Mouse (Mus musculus) pancreas, adult 10 weeks (tissue): ENCODE measurements around the gene Herpud1. TPM values are rescaled to one million over a fixed set of nuclear protein-coding genes. Genes with fewer than 3 reads are reported as not detected.

Source experiments
- polyA plus RNA-seq: library from polyadenylated mRNA; stranded (reverse); fragments of 350-450 nt; fragmentation: Illumina TruSeq; extraction: RNeasy Lipid Tissue Mini Kit (QIAGEN cat#74804); gene quantifications from one replicate; pipeline ENCODE4 v1.2.3, GENCODE M21; 2015; ENCODE audit warnings: low read depth, low replicate concordance; ENCODE audit not compliant: insufficient read depth

The Herpud1 gene
- 324 TPM for polyA plus RNA-seq

GRCm38 (mm10) chr8:94386214-94387026 is at the start of gene Herpud1:
Gene Herpud1 (plus strand): TSS chr8:94386438.

GRCm38 (mm10) chr8:94433981-94434466 is 47.8 kb downstream of the Herpud1 start, which contains the start of gene Nlrc5:
Gene Nlrc5 (plus strand): TSS chr8:94434356.

Other genes with a start within 250 kb of the Herpud1 start
- not detected for gene Mt4, start 249.2 kb upstream of the Herpud1 start, polyA plus RNA-seq
- gene Mt3, start 233.8 kb upstream of the Herpud1 start, polyA plus RNA-seq = not detected
- gene Mt2, start 213.8 kb upstream of the Herpud1 start, polyA plus RNA-seq = 331 TPM
- 627 TPM for gene Mt1, start 207.4 kb upstream of the Herpud1 start, polyA plus RNA-seq
- gene Nup93, start 171.9 kb upstream of the Herpud1 start, polyA plus RNA-seq = 6.7 TPM
- gene Slc12a3, start 57.2 kb upstream of the Herpud1 start, polyA plus RNA-seq = not detected
- 1.9 TPM for gene Nlrc5, start 47.9 kb downstream of the Herpud1 start, polyA plus RNA-seq
- 5.5 TPM for gene Cpne2, start 146.6 kb downstream of the Herpud1 start, polyA plus RNA-seq
- 4.0 TPM for gene Rspry1, start 215.5 kb downstream of the Herpud1 start, polyA plus RNA-seq
- 6.3 TPM for gene Fam192a, start 215.6 kb downstream of the Herpud1 start, polyA plus RNA-seq